Mouse (Mus musculus): ENCODE results near the gene Chst5.
A peak's percentile ranks its signal among the peaks of the same experiment; 100 is the strongest.
"Not testable (repeated sequence)": the region's sequence is repeated elsewhere in the genome, so short reads cannot be mapped to it uniquely, and the experiment has no call there.

The Chst5 gene

GRCm38 (mm10) chr8:111871278-111871677, 39.0 kb downstream of the Chst5 start:
- no peak for DNase-seq

DNA sequence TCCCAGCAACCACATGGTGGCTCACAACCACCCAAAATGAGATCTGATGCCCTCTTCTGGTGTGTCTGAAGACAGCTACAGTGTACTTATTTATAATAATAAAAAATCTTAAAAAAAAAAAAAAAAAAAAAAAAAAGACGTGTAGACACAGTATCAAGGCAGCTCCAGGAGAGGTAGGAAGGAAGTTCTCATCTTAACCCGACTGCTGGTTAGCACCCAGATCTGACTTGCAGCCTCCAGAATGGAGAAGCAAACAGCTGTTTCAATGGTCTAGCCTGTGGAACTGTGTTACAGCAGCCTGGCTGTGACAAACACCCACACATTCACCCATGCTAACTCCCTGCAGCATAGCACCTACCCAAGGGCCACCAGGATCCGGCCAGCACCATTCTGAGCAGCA, 39.9 kb downstream of the Chst5 start:
- no peak for DNase-seq

DNA sequence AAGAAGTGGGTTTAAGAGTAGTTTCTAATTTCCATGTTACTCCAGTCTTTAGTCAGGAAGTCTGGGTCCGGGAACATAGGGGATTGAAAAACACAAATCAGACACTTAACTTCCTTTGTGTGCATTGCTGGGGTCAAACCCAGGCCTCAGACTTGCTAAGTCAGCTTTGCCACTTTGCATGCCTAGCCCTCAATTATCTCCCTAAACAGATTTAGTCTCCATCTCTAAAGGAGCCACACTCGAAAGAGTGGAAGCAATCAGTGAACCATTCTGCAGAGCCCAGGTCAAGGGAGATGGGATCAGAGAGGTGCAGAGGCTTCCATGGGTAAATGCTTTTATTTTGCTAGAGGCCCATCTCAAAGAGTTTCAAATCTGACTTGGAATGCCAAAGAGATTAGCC, 41.6 kb downstream of the Chst5 start:
- no peak for DNase-seq

GRCm38 (mm10) chr8:111865857-111866256, 44.4 kb downstream of the Chst5 start:
- DNase-seq: peak in 1 of 2 experiments; percentile 38

DNA sequence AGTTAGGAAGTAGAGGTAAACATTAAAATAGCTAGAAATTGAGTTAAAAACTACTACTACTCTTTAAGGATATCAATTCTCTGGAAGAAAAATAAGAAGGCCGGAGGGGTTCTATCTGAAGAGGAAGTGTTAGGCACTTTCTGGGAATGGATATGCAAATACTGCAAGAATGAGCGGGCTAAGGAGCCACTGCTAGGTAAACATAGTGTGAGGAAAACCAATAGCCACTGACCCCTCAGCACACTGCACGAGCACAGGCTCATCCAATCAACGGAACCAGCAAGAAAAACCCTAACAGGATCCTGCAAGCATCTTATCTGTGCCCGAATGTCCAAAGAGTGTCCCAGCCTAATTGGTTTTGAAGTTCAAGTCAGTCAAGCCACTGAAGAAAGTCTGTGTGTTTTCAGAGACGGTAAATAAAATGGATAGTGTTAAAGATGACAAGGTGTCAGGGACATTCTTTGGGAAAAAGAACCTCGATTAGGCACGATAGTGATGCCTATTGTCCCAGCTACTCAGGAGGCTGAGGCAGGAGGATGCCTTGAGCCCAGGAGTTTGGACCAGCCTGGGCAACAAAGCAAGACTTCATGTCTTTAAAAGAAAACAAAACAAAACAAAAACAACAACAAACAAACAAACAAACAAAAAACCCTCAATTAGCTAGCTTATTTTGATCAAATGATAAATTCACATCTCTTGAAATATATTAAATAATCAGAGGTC, 45.0 kb downstream of the Chst5 start:
- DNase-seq: no peak

DNA sequence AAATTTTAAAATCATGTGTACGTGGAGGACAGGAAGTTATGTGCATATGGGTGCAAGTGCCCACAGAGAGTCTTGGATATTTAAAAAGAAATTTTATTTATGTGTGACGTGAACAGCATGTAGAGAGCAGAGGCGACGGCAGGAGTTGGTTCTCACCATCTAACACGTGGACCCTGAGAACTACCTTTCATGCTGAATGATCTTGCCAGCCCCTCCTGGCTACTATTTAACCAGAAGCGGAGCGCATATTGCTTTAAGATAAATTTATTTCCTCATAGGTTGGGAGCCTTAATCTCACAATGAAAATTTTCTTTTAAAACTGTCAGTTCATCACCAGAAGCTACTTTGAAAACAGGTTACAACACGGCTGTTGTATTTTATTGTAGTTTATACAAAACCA, 45.6 kb downstream of the Chst5 start:
- DNase-seq: no peak

- no peak for DNase-seq
Observed at GRCm38 (mm10) chr8:111863280-111863679, 47.0 kb downstream of the Chst5 start.

DNA sequence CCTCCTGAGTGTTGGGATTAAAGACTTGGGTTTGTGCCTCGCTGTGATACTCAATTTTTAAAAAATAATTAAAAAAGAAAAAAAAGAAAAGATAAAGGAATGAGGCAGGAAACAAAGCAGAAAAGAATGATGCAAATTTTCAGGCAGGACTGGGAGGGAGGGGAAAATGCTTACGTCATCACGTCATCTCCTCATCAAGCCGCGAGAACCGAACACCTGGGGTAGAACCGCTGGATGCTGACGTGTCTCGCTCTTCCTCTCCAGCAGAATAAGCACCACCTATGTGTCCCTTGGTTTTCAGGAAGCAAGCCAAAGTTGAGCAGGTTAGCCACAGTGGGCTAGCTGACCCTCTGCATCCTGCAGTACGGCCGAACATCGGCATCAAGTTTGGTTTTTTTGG, 54.3 kb downstream of the Chst5 start:
- no peak for DNase-seq

DNA sequence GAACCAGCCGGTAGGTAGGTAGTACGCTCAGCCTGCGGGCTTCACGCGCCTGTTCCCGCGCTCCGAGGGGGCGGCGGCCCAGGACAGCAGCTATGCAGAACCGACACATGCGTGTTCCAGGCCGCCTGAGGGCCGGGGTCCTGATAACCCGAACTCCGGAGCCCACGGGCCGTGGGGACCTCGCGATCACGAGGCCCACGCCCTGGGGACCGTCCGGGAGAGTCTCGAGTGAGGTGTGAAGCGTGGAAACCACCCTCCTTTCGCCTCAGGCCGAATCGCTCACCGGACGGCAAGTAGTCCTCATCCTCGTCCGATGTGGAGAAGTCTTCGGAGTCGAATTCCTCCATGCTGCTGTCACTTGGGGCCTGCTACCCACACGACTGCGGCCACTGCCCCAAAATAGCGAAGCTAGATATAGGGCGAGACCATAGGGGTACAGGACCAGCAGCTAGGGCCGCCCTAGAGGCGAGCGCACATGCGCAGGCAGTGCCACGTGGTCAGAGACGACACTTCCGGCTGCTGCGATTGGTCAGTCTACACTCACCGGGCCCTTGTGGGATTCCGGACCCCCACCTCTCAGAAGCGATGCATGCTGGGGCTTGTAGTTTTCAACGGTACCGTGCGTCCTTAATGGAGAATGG, 56.3 kb downstream of the Chst5 start, which contains the start of gene Cfdp1:
Gene Cfdp1, minus strand, starts transcription at position 431 of the 641 bp plus-strand sequence.
- peak; percentile 97 for DNase-seq

GRCm38 (mm10) chr8:111853219-111853618, 57.0 kb downstream of the Chst5 start:
- DNase-seq: not testable (repeated sequence)

GRCm38 (mm10) chr8:111846746-111847145, 63.5 kb downstream of the Chst5 start:
- DNase-seq: no peak

Measured in kidney, adult 8-10 months (tissue).